Mouse (Mus musculus) gastrocnemius, adult 2 months (tissue): ENCODE measurements at regions not wholly inside any gene's neighbourhood (a gene's known extent, or its start where the extent isn't known, plus 50 kb on each side); places are given as distances from the start of the nearest gene placed in this dataset.
A peak's percentile ranks its signal among the peaks of the same experiment; 100 is the strongest.

Experiments used
- DNase-seq: peaks from one replicate; pipeline ENCODE4 v3.0.0; 2022
- H3K27ac ChIP-seq: fragments of 200-600 bp; 2 replicates; pipeline ENCODE4 v1.8.1; 2022; ENCODE audit warnings: mild to moderate bottlenecking
- H3K4me3 ChIP-seq: fragments of 200-600 bp; 2 replicates; pipeline ENCODE4 v1.8.1; 2022; ENCODE audit warnings: mild to moderate bottlenecking, moderate library complexity
- CTCF ChIP-seq: fragments of 200-600 bp; IDR thresholded peaks from 2 replicates; pipeline ENCODE4 v1.8.1; 2022; ENCODE audit warnings: antibody characterized with exemption, mild to moderate bottlenecking, moderate library complexity
- intact Hi-C: fragments of 180-260 bp; cut with DNase I; formaldehyde crosslinking; loops from one replicate; pipeline ENCODE4 v1.15.1; 2025

DNA sequence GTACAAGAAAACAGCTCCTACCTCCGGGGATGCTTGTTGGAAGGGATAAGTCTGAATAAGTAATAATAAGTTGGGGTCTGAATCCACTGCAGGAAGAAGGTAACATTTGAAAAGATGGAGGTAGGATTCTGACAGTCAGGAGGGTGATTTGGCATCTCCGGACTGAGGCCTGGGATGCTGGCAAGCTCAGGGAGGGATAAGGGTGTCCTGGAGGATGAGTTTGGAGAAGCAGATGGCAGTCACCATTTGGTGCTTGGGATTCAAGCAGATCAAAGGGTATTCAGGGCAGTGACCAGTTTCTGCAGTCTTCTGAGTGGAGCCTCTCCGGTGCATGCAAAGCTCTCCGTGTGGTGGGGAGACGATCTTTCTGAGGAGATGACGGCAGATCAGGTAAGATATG lies 62.9 kb upstream of the Gm2310 start:
- no peak overlapping the region for H3K27ac ChIP-seq
- no peak for TF ChIP-seq CTCF
- H3K4me3 ChIP-seq: no peak overlapping the region
- no peak for DNase-seq
- intact Hi-C loops: no loop called here

DNA sequence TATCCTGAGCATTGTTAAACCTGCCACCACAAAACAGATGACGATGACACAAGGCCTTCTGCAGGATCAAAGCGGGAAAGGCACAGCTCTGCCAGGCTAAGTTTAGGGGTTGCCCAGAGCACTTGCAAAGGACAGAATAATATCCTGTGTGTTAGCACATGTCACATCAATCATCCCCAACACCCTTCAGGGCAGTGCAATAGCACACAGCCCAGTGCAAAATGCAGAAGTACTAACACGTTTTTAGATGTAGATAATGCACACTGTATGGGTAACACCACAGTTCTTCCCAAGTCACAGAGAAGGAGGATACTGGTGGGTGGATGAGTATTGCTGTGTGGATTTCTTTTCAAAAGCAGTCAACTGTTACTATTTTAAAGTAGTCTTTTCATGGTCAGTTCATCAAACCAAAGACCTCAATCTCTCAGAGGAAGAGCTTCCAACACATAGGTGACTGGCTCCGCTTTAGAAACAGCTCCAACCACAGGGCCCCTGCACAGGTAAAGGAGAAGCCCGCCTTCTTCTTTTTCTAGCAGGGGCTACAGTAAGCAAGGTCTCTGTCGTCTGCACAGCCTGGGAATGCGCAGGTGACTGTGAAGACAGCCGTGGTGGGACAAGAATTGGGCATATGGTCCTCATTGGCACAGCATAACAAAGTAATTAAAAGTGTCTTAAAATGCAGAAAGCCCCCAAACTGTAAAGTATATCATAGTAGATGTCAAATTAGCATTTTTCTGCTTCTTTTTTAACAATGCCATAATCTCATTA lies 61.6 kb upstream of the Gm2310 start:
- H3K4me3 ChIP-seq: no peak overlapping the region
- DNase-seq: no peak
- intact Hi-C loops: no loop called here
- H3K27ac ChIP-seq: no peak overlapping the region
- no peak for TF ChIP-seq CTCF

DNA sequence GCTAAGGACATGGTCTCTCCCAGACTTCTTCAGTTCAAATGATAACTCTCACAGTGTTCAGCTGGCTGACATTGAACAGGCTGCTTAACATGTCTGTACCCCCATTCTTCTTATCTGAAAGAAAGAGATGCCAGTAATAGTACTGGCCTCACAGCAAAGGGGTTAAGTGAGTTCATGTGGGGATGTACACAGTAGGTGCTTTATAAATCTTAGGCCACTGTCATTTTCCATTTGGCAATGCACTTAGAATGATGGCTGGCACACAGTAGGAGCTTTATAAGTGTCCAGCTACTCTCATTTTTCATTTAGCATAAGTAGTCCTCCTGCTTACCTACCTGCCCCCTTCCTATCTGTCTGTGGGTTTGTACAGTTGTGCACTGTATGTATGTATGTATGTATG lies 60.3 kb upstream of the Gm2310 start:
- intact Hi-C loops: no loop called here
- Histone ChIP-seq H3K27ac (no peak overlapping the region), H3K4me3 (no peak overlapping the region)
- no peak for DNase-seq
- no peak for TF ChIP-seq CTCF

DNA sequence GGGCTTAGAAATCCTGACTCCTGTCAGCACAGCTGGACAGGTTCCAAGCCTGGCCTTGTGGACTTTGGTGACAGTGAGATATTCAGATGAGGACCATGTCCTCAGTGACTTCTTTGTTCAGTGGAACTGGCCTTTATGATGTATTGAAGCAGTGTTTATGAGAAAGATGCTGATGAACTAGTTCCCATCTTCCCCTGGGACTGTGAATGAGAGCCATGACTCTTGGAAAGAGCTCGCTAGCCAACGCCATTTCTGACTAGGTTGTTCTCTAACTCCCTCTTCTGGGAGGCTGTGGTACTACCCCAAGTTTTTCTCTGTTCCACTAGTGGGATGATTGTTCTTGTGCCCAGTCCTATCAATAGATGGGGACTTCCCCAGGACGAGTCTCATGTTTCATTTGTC lies 57.7 kb upstream of the Gm2310 start:
- intact Hi-C loops: no loop called here
- peak; percentile 71 for TF ChIP-seq CTCF
- peak; percentile 49 for DNase-seq
- Histone ChIP-seq H3K27ac (no peak overlapping the region), H3K4me3 (no peak overlapping the region)

DNA sequence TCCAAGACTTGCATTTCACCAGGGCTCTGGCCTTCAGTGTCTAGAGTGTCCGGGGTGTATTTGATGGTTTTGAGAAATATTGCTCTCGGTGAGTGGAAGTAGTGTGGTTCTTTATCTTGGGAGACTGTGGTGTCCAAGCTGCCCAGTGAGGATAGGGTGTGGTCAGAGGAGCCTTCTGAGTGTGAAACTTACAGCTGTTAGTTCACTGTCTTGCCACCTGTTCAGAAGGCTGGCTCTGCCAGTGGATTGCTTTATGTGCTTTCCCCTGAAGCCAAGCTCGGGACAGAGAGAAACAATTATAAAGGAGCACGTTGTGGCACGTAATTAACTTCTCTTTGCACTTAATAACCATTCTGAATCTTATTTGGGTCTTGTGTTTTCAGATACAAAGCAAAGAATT lies 57.2 kb upstream of the Gm2310 start:
- TF ChIP-seq CTCF: no peak
- no peak for DNase-seq
- intact Hi-C loops: no loop called here
- H3K4me3 ChIP-seq: no peak overlapping the region
- no peak overlapping the region for H3K27ac ChIP-seq

DNA sequence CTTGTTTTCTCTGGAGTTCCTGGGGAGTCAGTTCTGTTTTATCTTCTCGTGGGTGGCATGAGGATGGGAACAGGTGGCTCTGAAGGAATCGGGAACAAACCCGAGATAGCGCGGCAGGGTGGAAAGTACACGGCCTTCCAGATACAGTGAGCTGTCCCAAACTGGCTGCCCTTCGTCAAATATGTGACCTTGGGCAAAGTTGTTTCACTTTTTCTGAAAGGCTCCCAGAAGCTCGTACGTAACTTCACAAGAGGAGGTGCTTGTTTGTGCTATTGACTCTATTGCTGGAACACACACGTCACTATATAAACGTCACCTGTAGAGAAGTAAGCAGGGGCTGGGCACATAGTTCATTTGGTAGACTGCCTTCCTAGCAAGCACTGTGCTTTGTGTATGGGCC lies 49.9 kb upstream of the Gm2310 start:
- Histone ChIP-seq H3K27ac (peak overlapping the region; percentile 60; the same call in 1 of the 2 replicates), H3K4me3 (peak overlapping the region; percentile 84)
- intact Hi-C loops: loop anchor here (5.0 kb wide), 1 partner anchor 117 kb away; no protein-coding TSS in a partner anchor
- no peak for DNase-seq
- no peak for TF ChIP-seq CTCF
